Mouse (Mus musculus): ENCODE measurements at regions not wholly inside any gene's neighbourhood (a gene's known extent, or its start where the extent isn't known, plus 50 kb on each side); places are given as distances from the start of the nearest gene placed in this dataset.
A peak's percentile ranks its signal among the peaks of the same experiment; 100 is the strongest.

GRCm38 (mm10) chr17:9981273-9981672 is 311.8 kb upstream of the Pabpc6 start:
- DNase-seq (ENCODE audit: low read depth) = no peak
- no peak for TF ChIP-seq CTCF (IDR thresholded peaks at IDR 0.05; ENCODE audit: borderline replicate concordance, extremely low read depth, insufficient read depth, insufficient read length)
- no peak for TF ChIP-seq POLR2A (IDR thresholded peaks at IDR 0.05; ENCODE audit: borderline replicate concordance, extremely low read depth, insufficient read depth, insufficient read length, poor library complexity, severe bottlenecking)

GRCm38 (mm10) chr17:9976866-9977421 is 307.4 kb upstream of the Pabpc6 start:
- TF ChIP-seq POLR2A (IDR thresholded peaks at IDR 0.05; ENCODE audit: borderline replicate concordance, extremely low read depth, insufficient read depth, insufficient read length, poor library complexity, severe bottlenecking) (no peak), CTCF (IDR thresholded peaks at IDR 0.05; ENCODE audit: borderline replicate concordance, extremely low read depth, insufficient read depth, insufficient read length) (no peak)
- no peak for DNase-seq (ENCODE audit: low read depth)

- no peak for DNase-seq (ENCODE audit: low read depth)
- TF ChIP-seq CTCF (IDR thresholded peaks at IDR 0.05; ENCODE audit: borderline replicate concordance, extremely low read depth, insufficient read depth, insufficient read length) = no peak
- no peak for TF ChIP-seq POLR2A (IDR thresholded peaks at IDR 0.05; ENCODE audit: borderline replicate concordance, extremely low read depth, insufficient read depth, insufficient read length, poor library complexity, severe bottlenecking)
Measured at GRCm38 (mm10) chr17:9975995-9976394, 306.5 kb upstream of the Pabpc6 start.

GRCm38 (mm10) chr17:9975153-9975552 is 305.6 kb upstream of the Pabpc6 start:
- no peak for DNase-seq (ENCODE audit: low read depth)
- no peak for TF ChIP-seq CTCF (IDR thresholded peaks at IDR 0.05; ENCODE audit: borderline replicate concordance, extremely low read depth, insufficient read depth, insufficient read length)
- TF ChIP-seq POLR2A (IDR thresholded peaks at IDR 0.05; ENCODE audit: borderline replicate concordance, extremely low read depth, insufficient read depth, insufficient read length, poor library complexity, severe bottlenecking) = no peak

GRCm38 (mm10) chr17:9967988-9968387 is 298.5 kb upstream of the Pabpc6 start:
- TF ChIP-seq CTCF (IDR thresholded peaks at IDR 0.05; ENCODE audit: borderline replicate concordance, extremely low read depth, insufficient read depth, insufficient read length) (no peak), POLR2A (IDR thresholded peaks at IDR 0.05; ENCODE audit: borderline replicate concordance, extremely low read depth, insufficient read depth, insufficient read length, poor library complexity, severe bottlenecking) (no peak)
- peak; percentile 35 for DNase-seq (ENCODE audit: low read depth)

- DNase-seq (ENCODE audit: low read depth) = no peak
- TF ChIP-seq CTCF (IDR thresholded peaks at IDR 0.05; ENCODE audit: borderline replicate concordance, extremely low read depth, insufficient read depth, insufficient read length) (no peak), POLR2A (IDR thresholded peaks at IDR 0.05; ENCODE audit: borderline replicate concordance, extremely low read depth, insufficient read depth, insufficient read length, poor library complexity, severe bottlenecking) (no peak)
Measured at GRCm38 (mm10) chr17:9962893-9963436, 293.4 kb upstream of the Pabpc6 start.

GRCm38 (mm10) chr17:9948985-9949667 is 279.6 kb upstream of the Pabpc6 start:
- DNase-seq (ENCODE audit: low read depth) = no peak
- TF ChIP-seq CTCF (IDR thresholded peaks at IDR 0.05; ENCODE audit: borderline replicate concordance, extremely low read depth, insufficient read depth, insufficient read length) (no peak), POLR2A (IDR thresholded peaks at IDR 0.05; ENCODE audit: borderline replicate concordance, extremely low read depth, insufficient read depth, insufficient read length, poor library complexity, severe bottlenecking) (no peak)

GRCm38 (mm10) chr17:9947609-9948008 is 278.1 kb upstream of the Pabpc6 start:
- no peak for DNase-seq (ENCODE audit: low read depth)
- TF ChIP-seq CTCF (IDR thresholded peaks at IDR 0.05; ENCODE audit: borderline replicate concordance, extremely low read depth, insufficient read depth, insufficient read length) (no peak), POLR2A (IDR thresholded peaks at IDR 0.05; ENCODE audit: borderline replicate concordance, extremely low read depth, insufficient read depth, insufficient read length, poor library complexity, severe bottlenecking) (no peak)

- peak; percentile 16; the same call in 1 of the 2 replicates for TF ChIP-seq CTCF (IDR thresholded peaks at IDR 0.05; ENCODE audit: borderline replicate concordance, extremely low read depth, insufficient read depth, insufficient read length)
- no peak for TF ChIP-seq POLR2A (IDR thresholded peaks at IDR 0.05; ENCODE audit: borderline replicate concordance, extremely low read depth, insufficient read depth, insufficient read length, poor library complexity, severe bottlenecking)
- DNase-seq (ENCODE audit: low read depth) = no peak
Measured at GRCm38 (mm10) chr17:9944513-9944912, 275.0 kb upstream of the Pabpc6 start.

- TF ChIP-seq CTCF (IDR thresholded peaks at IDR 0.05; ENCODE audit: borderline replicate concordance, extremely low read depth, insufficient read depth, insufficient read length) = no peak
- TF ChIP-seq POLR2A (IDR thresholded peaks at IDR 0.05; ENCODE audit: borderline replicate concordance, extremely low read depth, insufficient read depth, insufficient read length, poor library complexity, severe bottlenecking) = no peak
- no peak for DNase-seq (ENCODE audit: low read depth)
Measured at GRCm38 (mm10) chr17:9942171-9942570, 272.7 kb upstream of the Pabpc6 start.

- TF ChIP-seq CTCF (IDR thresholded peaks at IDR 0.05; ENCODE audit: borderline replicate concordance, extremely low read depth, insufficient read depth, insufficient read length) (no peak), POLR2A (IDR thresholded peaks at IDR 0.05; ENCODE audit: borderline replicate concordance, extremely low read depth, insufficient read depth, insufficient read length, poor library complexity, severe bottlenecking) (no peak)
- no peak for DNase-seq (ENCODE audit: low read depth)
Measured at GRCm38 (mm10) chr17:9939576-9939975, 270.1 kb upstream of the Pabpc6 start.

- TF ChIP-seq POLR2A (IDR thresholded peaks at IDR 0.05; ENCODE audit: borderline replicate concordance, extremely low read depth, insufficient read depth, insufficient read length, poor library complexity, severe bottlenecking) = no peak
- TF ChIP-seq CTCF (IDR thresholded peaks at IDR 0.05; ENCODE audit: borderline replicate concordance, extremely low read depth, insufficient read depth, insufficient read length) = no peak
- DNase-seq (ENCODE audit: low read depth) = peak; percentile 43
Measured at GRCm38 (mm10) chr17:9938426-9938825, 268.9 kb upstream of the Pabpc6 start.
